Mouse (Mus musculus): ENCODE results near the gene Plvap. TPM values are rescaled to one million over a fixed set of nuclear protein-coding genes. Genes with fewer than 3 reads are reported as not detected.

Plvap gene
- polyA plus RNA-seq, 1 experiment = 25.6 TPM

- no peaks in the 10 kb centered on the region for H3K27me3 ChIP-seq (ENCODE audit: control insufficient read depth, insufficient read depth, low read length)
- H3K4me3 ChIP-seq (replicated peaks; ENCODE audit: insufficient read depth, low read depth, low read length) = no peak overlapping the region
- TF ChIP-seq POLR2A (IDR thresholded peaks at IDR 0.05; ENCODE audit: borderline replicate concordance, insufficient read depth, low read length) = no peak
- H3K27ac ChIP-seq (ENCODE audit: insufficient read depth, low read length) = no peak overlapping the region
- peaks cover 19% of the 10 kb centered on the region for H3K4me1 ChIP-seq (ENCODE audit: control insufficient read depth, insufficient read depth, low read length)
- 91% methylated on average over 2 of the region's 2 CpGs for WGBS
- DNase-seq = peak; percentile 8 to 10
Observed at GRCm38 (mm10) chr8:71467201-71467600, 44.4 kb downstream of the Plvap start.

GRCm38 (mm10) chr8:71466198-71466597 is 45.4 kb downstream of the Plvap start:
- peak; percentile 23 to 29 for DNase-seq
- Histone ChIP-seq H3K4me3 (replicated peaks; ENCODE audit: insufficient read depth, low read depth, low read length) (no peak overlapping the region), H3K27ac (ENCODE audit: insufficient read depth, low read length) (no peak overlapping the region), H3K4me1 (ENCODE audit: control insufficient read depth, insufficient read depth, low read length) (peaks cover 23% of the 10 kb centered on the region), H3K27me3 (ENCODE audit: control insufficient read depth, insufficient read depth, low read length) (no peaks in the 10 kb centered on the region)
- 96% methylated on average over 5 of the region's 5 CpGs for WGBS
- no peak for TF ChIP-seq POLR2A (IDR thresholded peaks at IDR 0.05; ENCODE audit: borderline replicate concordance, insufficient read depth, low read length)

GRCm38 (mm10) chr8:71465733-71466132 is 45.8 kb downstream of the Plvap start:
- Histone ChIP-seq H3K27me3 (ENCODE audit: control insufficient read depth, insufficient read depth, low read length) (no peaks in the 10 kb centered on the region), H3K27ac (ENCODE audit: insufficient read depth, low read length) (no peak overlapping the region), H3K4me1 (ENCODE audit: control insufficient read depth, insufficient read depth, low read length) (peaks cover 24% of the 10 kb centered on the region), H3K4me3 (replicated peaks; ENCODE audit: insufficient read depth, low read depth, low read length) (no peak overlapping the region)
- TF ChIP-seq CTCF (IDR thresholded peaks at IDR 0.05; ENCODE audit: borderline replicate concordance, insufficient read depth, low read depth, low read length) (no peak), POLR2A (IDR thresholded peaks at IDR 0.05; ENCODE audit: borderline replicate concordance, insufficient read depth, low read length) (no peak)
- 80% methylated on average over 8 of the region's 8 CpGs for WGBS
- DNase-seq = peak; percentile 16 to 17

GRCm38 (mm10) chr8:71464513-71465500 is 46.7 kb downstream of the Plvap start, which contains the start of gene Mrpl34:
Gene Mrpl34, plus strand, starts transcription at chr8:71464959.
- 1% methylated on average over 59 of the region's 59 CpGs for WGBS
- peak; percentile 100 for DNase-seq
- Histone ChIP-seq H3K4me1 (ENCODE audit: control insufficient read depth, insufficient read depth, low read length) (peaks cover 17% of the 10 kb centered on the region), H3K4me3 (replicated peaks; ENCODE audit: insufficient read depth, low read depth, low read length) (peak within 1 kb of the TSS; percentile 89), H3K27me3 (ENCODE audit: control insufficient read depth, insufficient read depth, low read length) (no peaks in the 10 kb centered on the region), H3K27ac (ENCODE audit: insufficient read depth, low read length) (peak within 1 kb of the TSS; percentile 77)
- peak; percentile 90 for TF ChIP-seq CTCF (IDR thresholded peaks at IDR 0.05; ENCODE audit: borderline replicate concordance, insufficient read depth, low read depth, low read length)
- TF ChIP-seq POLR2A (IDR thresholded peaks at IDR 0.05; ENCODE audit: borderline replicate concordance, insufficient read depth, low read length) = peak; percentile 75; the same call in 1 of the 2 replicates

GRCm38 (mm10) chr8:71463188-71464033 is 48.1 kb downstream of the Plvap start, which contains the start of gene Abhd8:
Gene Abhd8, minus strand, starts transcription at chr8:71463655.
- WGBS = under 1% methylated on average over 55 of the region's 55 CpGs
- H3K27me3 ChIP-seq (ENCODE audit: control insufficient read depth, insufficient read depth, low read length) = no peaks in the 10 kb centered on the region
- H3K27ac ChIP-seq (ENCODE audit: insufficient read depth, low read length) = peak within 1 kb of the TSS; percentile 92
- H3K4me1 ChIP-seq (ENCODE audit: control insufficient read depth, insufficient read depth, low read length) = peaks cover 21% of the 10 kb centered on the region
- peak; percentile 99 to 100 for DNase-seq
- peak within 1 kb of the TSS; percentile 77 for H3K4me3 ChIP-seq (replicated peaks; ENCODE audit: insufficient read depth, low read depth, low read length)
- no peak for TF ChIP-seq CTCF (IDR thresholded peaks at IDR 0.05; ENCODE audit: borderline replicate concordance, insufficient read depth, low read depth, low read length)
- TF ChIP-seq POLR2A (IDR thresholded peaks at IDR 0.05; ENCODE audit: borderline replicate concordance, insufficient read depth, low read length) = peak; percentile 77

- H3K27ac ChIP-seq (ENCODE audit: insufficient read depth, low read length) = peak overlapping the region; percentile 92
- H3K4me3 ChIP-seq (replicated peaks; ENCODE audit: insufficient read depth, low read depth, low read length) = peak overlapping the region; percentile 77
- 3% methylated on average over 16 of the region's 16 CpGs for WGBS
- peak; percentile 81 for DNase-seq
- TF ChIP-seq CTCF (IDR thresholded peaks at IDR 0.05; ENCODE audit: borderline replicate concordance, insufficient read depth, low read depth, low read length) (no peak), POLR2A (IDR thresholded peaks at IDR 0.05; ENCODE audit: borderline replicate concordance, insufficient read depth, low read length) (peak; percentile 27; the same call in 1 of the 2 replicates)
- H3K27me3 ChIP-seq (ENCODE audit: control insufficient read depth, insufficient read depth, low read length) = no peaks in the 10 kb centered on the region
- peaks cover 28% of the 10 kb centered on the region for H3K4me1 ChIP-seq (ENCODE audit: control insufficient read depth, insufficient read depth, low read length)
Observed at GRCm38 (mm10) chr8:71462786-71463185, 48.8 kb downstream of the Plvap start.

GRCm38 (mm10) chr8:71462191-71462590 is 49.4 kb downstream of the Plvap start:
- no peaks in the 10 kb centered on the region for H3K27me3 ChIP-seq (ENCODE audit: control insufficient read depth, insufficient read depth, low read length)
- H3K4me1 ChIP-seq (ENCODE audit: control insufficient read depth, insufficient read depth, low read length) = peaks cover 32% of the 10 kb centered on the region
- H3K27ac ChIP-seq (ENCODE audit: insufficient read depth, low read length) = peak overlapping the region; percentile 92; the same call in 1 of the 2 replicates
- TF ChIP-seq POLR2A (IDR thresholded peaks at IDR 0.05; ENCODE audit: borderline replicate concordance, insufficient read depth, low read length) (no peak), CTCF (IDR thresholded peaks at IDR 0.05; ENCODE audit: borderline replicate concordance, insufficient read depth, low read depth, low read length) (no peak)
- WGBS = 26% methylated on average over 4 of the region's 4 CpGs
- peak overlapping the region; percentile 77 for H3K4me3 ChIP-seq (replicated peaks; ENCODE audit: insufficient read depth, low read depth, low read length)
- no peak for DNase-seq
